Mouse (Mus musculus) bone marrow, adult 2 months (tissue): ENCODE measurements around the gene Pcnx3. TPM values are rescaled to one million over a fixed set of nuclear protein-coding genes. Genes with fewer than 3 reads are reported as not detected.
A peak's percentile ranks its signal among the peaks of the same experiment; 100 is the strongest.

Source experiments
- H3K27ac ChIP-seq: fragments of 200-500 bp; 2 replicates; pipeline ENCODE4 v1.5.1; 2012; ENCODE audit warnings: low read depth, mild to moderate bottlenecking, control low read depth, inconsistent platforms, low read length; ENCODE audit not compliant: control insufficient read depth, poor library complexity, insufficient read depth
- H3K4me1 ChIP-seq: fragments of 200-500 bp; 2 replicates; pipeline ENCODE4 v1.6.1; 2011; ENCODE audit warnings: low read length; ENCODE audit not compliant: control insufficient read depth, insufficient read depth
- H3K4me3 ChIP-seq: fragments of 200-500 bp; replicated peaks from 2 replicates; pipeline ENCODE3; 2011; ENCODE audit warnings: mild to moderate bottlenecking, low read depth, low read length, control low read depth; ENCODE audit not compliant: control insufficient read depth
- CTCF ChIP-seq: fragments of 200-500 bp; IDR thresholded peaks from 2 replicates; pipeline ENCODE4 v1.5.1; 2011; ENCODE audit warnings: low read length, control low read depth; ENCODE audit not compliant: control insufficient read depth, insufficient read depth
- POLR2A ChIP-seq: fragments of 200-500 bp; IDR thresholded peaks from 2 replicates; pipeline ENCODE4 v1.6.1; 2011; ENCODE audit warnings: low read depth, mild to moderate bottlenecking, control low read depth, low read length, borderline replicate concordance; ENCODE audit not compliant: control insufficient read depth
- WGBS: fragments of 180-500 bp; shearing (Covaris S2); methylation state at CpG from one replicate; pipeline ENCODE4 v1.1.7; 2018; 5-methylcytosine and 5-hydroxymethylcytosine counted together
- polyA plus RNA-seq: library from polyadenylated mRNA; stranded (reverse); fragments of >200 nt; gene quantifications from 2 replicates; pipeline ENCODE4 v1.2.4, GENCODE M21; 2011; ENCODE audit warnings: low replicate concordance; ENCODE audit not compliant: missing spikeins, insufficient read depth, insufficient read length

Gene Pcnx3
- polyA plus RNA-seq, 1 experiment, result 99.7 TPM

DNA sequence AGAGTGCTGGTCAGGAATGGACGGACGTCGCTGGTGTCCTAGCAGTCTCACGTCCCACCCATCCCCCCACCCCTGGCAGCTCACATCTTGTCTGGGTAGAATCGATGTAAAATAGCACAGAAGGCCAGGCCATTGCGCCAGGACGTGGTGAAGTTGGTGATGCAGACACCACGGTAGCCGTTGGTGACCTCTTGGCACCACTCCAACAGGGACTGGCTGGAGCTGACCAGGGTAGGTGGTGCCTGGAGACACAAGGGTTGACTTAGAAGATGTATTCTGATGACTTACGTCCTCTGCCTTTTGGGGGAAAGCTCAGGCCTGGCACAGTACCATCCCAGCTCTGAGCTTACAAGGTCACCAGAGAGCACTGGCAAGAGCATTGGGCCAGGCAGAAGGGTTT is 28.2 kb upstream of the Pcnx3 start:
- H3K4me1 ChIP-seq, result peaks cover 10% of the 10 kb centered on the region
- no peak overlapping the region for H3K4me3 ChIP-seq
- WGBS, result 87% methylated on average over 10 of the region's 10 CpGs
- no peak overlapping the region; the same call in 1 of the 2 replicates for H3K27ac ChIP-seq
- no peak for TF ChIP-seq CTCF
- no peak; the same call in 1 of the 2 replicates for TF ChIP-seq POLR2A

DNA sequence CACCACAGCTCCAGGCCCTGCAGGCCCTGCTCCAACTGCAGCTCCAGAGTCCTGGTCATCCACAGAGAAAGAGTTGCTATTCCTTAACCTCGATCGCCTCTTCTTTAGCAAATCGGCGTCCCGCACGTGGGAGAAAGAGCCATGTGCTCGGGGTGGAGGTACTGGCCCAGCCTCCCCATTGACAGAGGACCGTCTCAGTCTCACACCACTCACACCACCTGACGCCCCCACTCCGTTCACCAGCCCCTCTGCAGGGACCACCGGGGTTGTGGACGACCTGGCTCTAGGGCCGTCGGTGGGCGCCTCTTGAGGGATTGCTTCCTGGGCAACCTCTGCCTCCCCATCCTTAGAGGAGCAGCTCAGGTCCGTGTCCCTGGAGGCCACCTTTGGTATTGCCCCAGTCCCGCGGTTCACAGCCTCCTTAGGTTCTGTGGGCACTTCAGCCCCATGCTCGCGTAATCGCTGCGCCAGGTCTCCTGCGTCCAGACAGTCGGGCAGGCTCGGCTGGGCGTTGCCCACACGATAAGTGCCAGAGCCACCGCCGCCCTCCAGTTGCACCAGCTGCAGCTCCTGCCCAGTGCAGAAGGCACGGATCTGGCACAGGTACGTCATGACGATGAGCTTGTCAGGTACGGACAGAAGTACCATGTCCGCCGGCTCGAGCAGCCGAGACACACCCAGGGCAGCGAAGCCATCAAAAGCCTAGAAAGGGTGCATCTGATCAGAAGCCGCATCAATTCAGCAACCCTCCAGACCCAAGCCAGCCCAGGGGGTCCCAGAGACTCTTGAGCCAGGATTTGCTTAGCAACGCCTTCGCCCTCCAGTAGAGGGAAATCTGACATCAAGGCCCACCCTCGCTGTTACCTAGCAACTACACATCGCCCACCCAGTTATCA is 27.3 kb upstream of the Pcnx3 start:
- H3K4me3 ChIP-seq, result no peak overlapping the region
- H3K27ac ChIP-seq, result peak overlapping the region; percentile 45
- 83% methylated on average over 43 of the region's 43 CpGs for WGBS
- TF ChIP-seq CTCF, result peak; percentile 32
- peak; percentile 52; the same call in 1 of the 2 replicates for TF ChIP-seq POLR2A
- peaks cover 14% of the 10 kb centered on the region for H3K4me1 ChIP-seq

DNA sequence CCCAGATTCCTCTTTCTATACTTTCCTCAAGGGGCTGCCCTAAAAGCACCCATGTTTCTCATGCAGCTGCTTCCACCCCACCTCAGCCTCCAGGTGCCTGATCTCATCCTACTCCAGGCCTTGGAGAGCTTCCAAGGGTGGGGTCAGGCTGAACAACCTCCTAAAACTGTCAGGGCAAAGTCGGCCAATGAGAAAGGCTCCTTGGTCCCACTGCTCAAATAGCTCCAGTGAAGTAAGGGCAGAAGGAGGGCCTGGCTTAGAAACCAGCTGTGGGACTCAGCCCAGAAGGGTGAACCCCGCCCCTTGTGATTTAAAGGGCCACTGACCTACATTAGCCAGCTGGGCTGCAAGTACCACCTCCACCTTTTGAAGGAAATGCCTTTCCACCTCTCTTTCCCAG is 25.0 kb upstream of the Pcnx3 start:
- TF ChIP-seq CTCF (no peak), POLR2A (no peak)
- Histone ChIP-seq H3K4me1 (peaks cover 14% of the 10 kb centered on the region), H3K4me3 (no peak overlapping the region), H3K27ac (peak overlapping the region; percentile 2; the same call in 1 of the 2 replicates)
- WGBS, result 13% methylated on average over 2 of the region's 2 CpGs

- H3K4me3 ChIP-seq, result no peak overlapping the region
- H3K4me1 ChIP-seq, result peaks cover 14% of the 10 kb centered on the region
- 57% methylated on average over 5 of the region's 5 CpGs for WGBS
- TF ChIP-seq POLR2A (no peak), CTCF (no peak)
- H3K27ac ChIP-seq, result no peak overlapping the region
These were observed 24.5 kb upstream of the Pcnx3 start for GRCm38 (mm10) chr19:5713255-5713654.

DNA sequence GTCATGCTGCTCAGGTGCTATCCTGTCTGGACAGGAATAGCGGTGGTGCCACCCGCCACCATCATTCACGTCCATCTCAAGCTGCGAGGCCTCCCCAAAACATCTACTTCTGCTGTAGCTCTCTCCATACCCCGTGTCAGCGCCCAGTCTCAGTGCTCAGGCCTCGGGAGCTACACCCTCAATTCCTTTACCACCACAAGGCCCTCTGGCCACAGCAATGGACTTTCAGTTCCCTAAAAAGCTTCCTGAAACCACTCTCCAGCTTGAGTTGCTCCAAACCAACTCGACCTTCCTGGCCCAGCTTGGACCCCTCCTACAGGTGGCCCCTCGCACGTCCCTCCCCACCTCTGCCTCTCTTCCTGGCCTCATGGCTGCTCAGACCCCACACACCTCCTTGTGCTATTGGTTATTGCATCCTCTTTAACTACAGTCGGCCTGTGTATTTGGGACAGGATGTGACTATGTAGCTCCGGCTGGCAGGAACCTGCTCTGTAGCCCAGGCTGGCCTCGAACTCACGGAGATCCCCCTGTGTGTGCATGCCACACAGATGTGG is 23.3 kb upstream of the Pcnx3 start:
- Histone ChIP-seq H3K27ac (peak overlapping the region; percentile 47), H3K4me1 (peaks cover 14% of the 10 kb centered on the region), H3K4me3 (no peak overlapping the region)
- 46% methylated on average over 14 of the region's 14 CpGs for WGBS
- TF ChIP-seq POLR2A (peak; percentile 14; the same call in 1 of the 2 replicates), CTCF (no peak)

DNA sequence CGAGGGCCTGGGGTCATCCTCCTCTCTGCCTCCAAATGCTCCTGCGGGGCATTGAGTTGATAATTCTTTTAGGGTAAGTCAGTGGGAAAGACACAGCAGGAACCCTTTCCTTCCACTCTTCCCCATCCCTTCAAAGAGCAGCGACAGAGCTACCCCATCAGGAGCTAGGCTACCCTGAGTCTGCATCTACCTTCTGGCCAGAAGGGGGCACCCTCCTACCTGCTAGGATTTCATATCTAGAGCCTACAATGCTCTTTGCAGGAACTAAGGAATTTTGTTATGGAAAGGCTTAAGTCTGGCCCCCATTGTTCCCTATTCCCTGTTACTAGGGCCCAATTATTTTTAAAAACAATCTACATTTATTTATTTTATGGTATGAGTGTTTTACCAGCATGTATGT is 22.5 kb upstream of the Pcnx3 start:
- WGBS, result 42% methylated on average over 3 of the region's 3 CpGs
- Histone ChIP-seq H3K27ac (no peak overlapping the region), H3K4me1 (peaks cover 12% of the 10 kb centered on the region), H3K4me3 (no peak overlapping the region)
- TF ChIP-seq POLR2A, result no peak
- peak; percentile 81 for TF ChIP-seq CTCF

DNA sequence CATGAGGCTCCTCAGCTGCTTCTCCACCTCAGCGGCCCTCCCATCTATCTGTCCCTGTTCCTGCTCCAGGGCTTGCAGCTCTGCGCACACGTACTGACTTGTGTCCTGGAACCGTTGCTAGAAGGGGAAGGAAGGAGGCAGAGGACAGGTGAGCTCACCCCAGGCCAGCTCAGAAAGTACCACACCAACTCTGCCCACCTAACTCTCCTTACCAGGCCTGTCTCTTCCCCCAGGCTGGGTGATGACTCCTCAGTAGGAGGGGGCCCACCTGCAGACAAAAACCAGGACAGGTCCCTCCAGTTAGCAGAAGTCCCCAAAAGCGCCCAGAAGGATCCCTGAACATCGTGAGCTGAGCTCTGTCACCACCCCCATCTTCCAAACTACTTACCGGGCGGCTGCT is 21.9 kb upstream of the Pcnx3 start:
- Histone ChIP-seq H3K4me3 (no peak overlapping the region), H3K27ac (no peak overlapping the region; the same call in 1 of the 2 replicates), H3K4me1 (peaks cover 12% of the 10 kb centered on the region)
- no peak for TF ChIP-seq CTCF
- WGBS, result 92% methylated on average over 8 of the region's 8 CpGs

DNA sequence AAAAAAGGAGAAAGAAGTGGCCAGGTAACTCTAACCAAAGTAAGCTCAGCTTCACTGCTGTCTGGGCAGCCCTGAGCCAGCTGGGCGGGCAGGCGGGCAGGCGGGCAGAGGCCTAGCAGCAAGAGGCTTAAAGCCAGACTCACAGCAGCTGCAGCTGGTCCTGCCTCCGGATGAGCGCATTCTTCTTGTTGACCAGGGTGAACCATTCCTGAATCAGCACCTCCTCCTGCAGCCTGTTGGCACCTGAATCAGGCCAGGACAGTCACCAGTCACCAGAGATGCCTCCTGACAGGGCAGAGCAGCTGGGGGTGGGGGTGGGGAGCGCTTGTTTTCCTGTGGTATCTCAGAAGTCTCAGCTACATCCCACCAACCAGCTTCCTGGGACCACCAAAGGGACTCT is 21.4 kb upstream of the Pcnx3 start:
- no peak overlapping the region for H3K4me3 ChIP-seq
- peaks cover 14% of the 10 kb centered on the region for H3K4me1 ChIP-seq
- WGBS, result 94% methylated on average over 6 of the region's 6 CpGs
- TF ChIP-seq POLR2A (no peak), CTCF (no peak)
- no peak overlapping the region for H3K27ac ChIP-seq
